Mouse (Mus musculus): ENCODE results near the gene Rfx7. TPM values are rescaled to one million over a fixed set of nuclear protein-coding genes. Genes with fewer than 3 reads are reported as not detected.

Gene Rfx7
- total and polyA plus RNA-seq, 2 experiments from 2014 or later, result 3.1 to 18.9 TPM

DNA sequence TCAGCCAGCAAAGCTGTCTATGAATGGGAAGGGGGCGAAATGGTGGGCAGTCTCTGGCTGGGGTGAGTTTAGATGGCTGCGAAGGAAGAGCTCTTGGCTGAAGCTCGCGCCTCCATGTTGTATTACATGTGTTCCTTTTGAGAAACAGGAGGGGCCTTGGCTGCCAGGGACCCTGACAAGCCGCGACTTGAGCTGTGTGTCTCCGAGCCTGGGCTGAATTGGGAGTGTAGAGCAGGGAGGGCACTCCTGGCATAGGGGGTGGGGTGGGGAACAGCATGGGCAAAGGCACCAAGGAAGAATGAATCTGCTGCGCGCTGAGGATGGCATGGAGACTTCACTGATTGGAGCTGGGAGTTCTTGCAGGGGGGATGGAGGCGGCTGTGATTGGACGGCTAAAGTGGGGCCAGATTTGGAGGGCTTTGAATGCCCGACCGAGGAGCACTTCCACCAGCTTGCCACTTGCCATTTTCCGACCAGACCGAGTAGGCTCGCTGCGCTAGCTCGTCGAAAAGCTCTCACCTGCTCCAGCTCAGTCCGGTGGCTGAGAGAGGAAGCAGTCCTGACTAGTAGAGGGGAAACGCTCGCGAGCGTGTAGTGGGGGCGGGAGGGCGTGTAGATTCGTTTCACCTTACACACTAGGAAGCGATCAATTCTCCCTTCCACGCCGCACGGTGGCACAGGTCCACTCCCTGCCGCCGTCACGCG, 597 bp upstream of the Rfx7 start:
- TF ChIP-seq CTCF (IDR thresholded peaks at IDR 0.05; ENCODE audit: low read depth) (no peak), EP300 (IDR thresholded peaks at IDR 0.05; ENCODE audit: low read depth) (no peak)
- WGBS, result 2% methylated on average over 35 of the region's 35 CpGs
- peak overlapping the region; percentile 97 for H3K27ac ChIP-seq (ENCODE audit: low read depth)

DNA sequence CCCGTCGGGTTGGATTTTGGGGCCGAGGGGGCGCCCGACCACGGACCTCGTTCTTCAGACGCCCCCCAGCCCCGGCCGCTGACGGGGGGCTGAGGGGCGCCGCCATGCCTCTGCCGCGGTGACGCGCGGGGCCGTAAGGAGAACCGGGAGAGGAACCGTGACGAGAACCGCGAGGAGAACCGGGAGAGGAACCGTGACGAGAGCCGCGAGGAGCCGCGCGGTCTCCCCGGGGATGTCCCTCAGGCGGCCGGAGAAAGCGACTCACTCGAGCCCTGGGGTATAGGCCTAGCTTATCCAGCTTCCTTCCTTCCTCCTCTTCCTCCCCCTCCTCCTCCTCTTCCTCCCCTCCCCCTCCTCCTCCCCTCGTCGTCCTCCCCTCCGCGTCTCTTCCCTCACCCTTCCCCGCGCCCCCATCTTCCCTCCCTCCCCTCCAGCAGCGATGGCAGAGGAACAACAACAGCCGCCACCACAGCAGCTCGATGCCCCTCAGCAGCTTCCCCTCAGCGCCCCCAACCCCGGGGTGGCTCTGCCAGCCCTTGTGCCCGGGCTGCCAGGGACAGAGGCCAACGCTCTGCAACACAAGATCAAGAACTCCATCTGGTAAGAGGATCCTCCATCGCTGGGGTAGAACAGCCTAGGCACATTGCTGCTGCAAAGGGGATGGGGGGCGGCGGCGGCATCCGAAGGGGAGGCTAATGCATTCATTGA, 495 bp downstream of the Rfx7 start:
- WGBS, result 1% methylated on average over 54 of the region's 55 CpGs

More for the DNA sequence above, 597 bp upstream of the Rfx7 start:
- peak overlapping the region; percentile 95 for H3K9ac ChIP-seq (replicated peaks; ENCODE audit: low read depth, low read length)
- no peaks in the 10 kb centered on the region for H3K36me3 ChIP-seq (replicated peaks; ENCODE audit: control insufficient read depth, insufficient read depth, low read length)
- H3K9me3 ChIP-seq (replicated peaks; ENCODE audit: control insufficient read depth, low read length), result no peaks in the 10 kb centered on the region
- peak overlapping the region; percentile 88 for H3K4me2 ChIP-seq (ENCODE audit: low read depth, low read length)
- peaks cover 11% of the 10 kb centered on the region; the same call in 1 of the 2 replicates for H3K4me1 ChIP-seq (ENCODE audit: control insufficient read depth, insufficient read depth)
- peak overlapping the region; percentile 84 for H3K4me3 ChIP-seq (ENCODE audit: low read depth, low read length)
- ATAC-seq (ENCODE audit: insufficient read depth, low read depth), result peak; percentile 85
- no peaks in the 10 kb centered on the region for H3K27me3 ChIP-seq (ENCODE audit: control insufficient read depth, insufficient read depth, low read length)
- DNase-seq (ENCODE audit: low spot score), result peak; percentile 91

DNA sequence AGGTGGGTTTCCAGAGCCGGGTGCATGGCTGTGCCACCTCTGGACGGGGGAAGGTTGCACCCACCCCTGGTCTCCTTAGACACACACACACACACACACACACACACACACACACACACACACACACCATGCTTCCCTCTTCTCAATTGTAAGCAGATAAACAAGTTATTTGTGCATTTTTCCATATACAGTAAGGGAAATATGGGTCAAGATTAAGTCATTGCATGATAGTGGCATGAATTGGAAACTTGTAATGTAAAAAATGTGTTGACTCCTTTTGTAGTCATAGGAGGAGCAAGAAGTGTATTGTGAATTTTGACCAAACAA, 1.0 kb downstream of the Rfx7 start:
- TF ChIP-seq EP300 (IDR thresholded peaks at IDR 0.05; ENCODE audit: low read depth), result no peak

More for the DNA sequence above, 495 bp downstream of the Rfx7 start:
- Histone ChIP-seq H3K27ac (ENCODE audit: low read depth) (peak overlapping the region; percentile 97), H3K9me3 (replicated peaks; ENCODE audit: control insufficient read depth, low read length) (no peaks in the 10 kb centered on the region), H3K4me3 (ENCODE audit: low read depth, low read length) (peak overlapping the region; percentile 84), H3K9ac (replicated peaks; ENCODE audit: low read depth, low read length) (peak overlapping the region; percentile 95), H3K4me1 (ENCODE audit: control insufficient read depth, insufficient read depth) (peaks cover 11% of the 10 kb centered on the region; the same call in 1 of the 2 replicates), H3K36me3 (replicated peaks; ENCODE audit: control insufficient read depth, insufficient read depth, low read length) (no peaks in the 10 kb centered on the region), H3K27me3 (ENCODE audit: control insufficient read depth, insufficient read depth, low read length) (no peaks in the 10 kb centered on the region), H3K4me2 (ENCODE audit: low read depth, low read length) (peak overlapping the region; percentile 88)
- DNase-seq (ENCODE audit: low spot score), result peak; percentile 53
- ATAC-seq (ENCODE audit: insufficient read depth, low read depth), result peak; percentile 42
- TF ChIP-seq CTCF (IDR thresholded peaks at IDR 0.05; ENCODE audit: low read depth) (no peak), EP300 (IDR thresholded peaks at IDR 0.05; ENCODE audit: low read depth) (no peak)

DNA sequence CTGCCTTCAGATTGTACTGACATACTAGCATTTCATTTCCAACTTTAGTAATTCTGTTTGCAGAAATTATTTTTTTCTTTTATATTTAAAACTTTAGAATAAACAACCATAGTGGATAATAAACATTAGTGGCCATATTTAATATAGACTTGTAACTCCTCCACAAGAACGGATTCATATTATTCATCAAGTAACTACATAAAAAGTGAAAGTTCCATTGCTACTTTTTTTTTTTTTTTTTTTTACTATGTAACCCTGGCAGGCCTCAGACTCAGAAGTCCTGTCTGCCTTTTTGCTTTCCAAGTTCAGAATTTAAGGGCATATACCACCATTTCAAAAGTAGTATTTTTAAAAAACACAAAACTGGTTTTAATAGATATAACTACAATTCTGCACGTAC, 2.9 kb downstream of the Rfx7 start:
- Histone ChIP-seq H3K9ac (replicated peaks; ENCODE audit: low read depth, low read length) (no peak overlapping the region), H3K27me3 (ENCODE audit: control insufficient read depth, insufficient read depth, low read length) (no peaks in the 10 kb centered on the region), H3K4me3 (ENCODE audit: low read depth, low read length) (no peak overlapping the region), H3K9me3 (replicated peaks; ENCODE audit: control insufficient read depth, low read length) (no peaks in the 10 kb centered on the region), H3K4me1 (ENCODE audit: control insufficient read depth, insufficient read depth) (peaks cover 11% of the 10 kb centered on the region; the same call in 1 of the 2 replicates), H3K27ac (ENCODE audit: low read depth) (no peak overlapping the region), H3K4me2 (ENCODE audit: low read depth, low read length) (no peak overlapping the region; the same call in 1 of the 2 replicates), H3K36me3 (replicated peaks; ENCODE audit: control insufficient read depth, insufficient read depth, low read length) (no peaks in the 10 kb centered on the region)
- DNase-seq (ENCODE audit: low spot score), result no peak
- ATAC-seq (ENCODE audit: insufficient read depth, low read depth), result no peak
- TF ChIP-seq EP300 (IDR thresholded peaks at IDR 0.05; ENCODE audit: low read depth), result no peak
- no peak for TF ChIP-seq CTCF (IDR thresholded peaks at IDR 0.05; ENCODE audit: low read depth)
- 72% methylated on average over 2 of the region's 2 CpGs for WGBS

More for the DNA sequence above, 1.0 kb downstream of the Rfx7 start:
- DNase-seq (ENCODE audit: low spot score), result peak; percentile 16
- H3K4me3 ChIP-seq (ENCODE audit: low read depth, low read length), result peak overlapping the region; percentile 84
- peaks cover 11% of the 10 kb centered on the region; the same call in 1 of the 2 replicates for H3K4me1 ChIP-seq (ENCODE audit: control insufficient read depth, insufficient read depth)
- 0% methylated on average over 2 of the region's 2 CpGs for WGBS
- H3K9me3 ChIP-seq (replicated peaks; ENCODE audit: control insufficient read depth, low read length), result no peaks in the 10 kb centered on the region
- H3K27me3 ChIP-seq (ENCODE audit: control insufficient read depth, insufficient read depth, low read length), result no peaks in the 10 kb centered on the region
- no peak for ATAC-seq (ENCODE audit: insufficient read depth, low read depth)
- peak overlapping the region; percentile 97 for H3K27ac ChIP-seq (ENCODE audit: low read depth)
- H3K36me3 ChIP-seq (replicated peaks; ENCODE audit: control insufficient read depth, insufficient read depth, low read length), result no peaks in the 10 kb centered on the region
- H3K4me2 ChIP-seq (ENCODE audit: low read depth, low read length), result peak overlapping the region; percentile 88
- peak overlapping the region; percentile 95 for H3K9ac ChIP-seq (replicated peaks; ENCODE audit: low read depth, low read length)

DNA sequence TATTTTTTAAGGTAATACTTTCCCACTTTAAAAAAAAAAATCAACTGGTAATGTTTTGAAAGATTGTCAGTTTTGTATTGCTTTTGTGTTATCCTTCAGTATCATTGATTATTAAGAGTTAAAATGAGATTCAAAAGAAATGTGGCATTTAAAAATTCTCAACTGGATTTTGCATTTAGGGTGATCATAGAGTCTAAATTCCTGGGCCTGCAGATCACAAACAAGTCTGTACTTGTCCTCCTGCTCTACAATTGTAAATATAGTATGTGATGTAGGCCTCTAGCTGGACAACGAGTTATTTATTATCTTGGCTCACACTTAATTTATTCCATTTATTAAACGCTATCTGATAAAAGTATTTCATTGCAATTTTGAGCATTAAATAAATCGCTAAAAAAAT, 3.4 kb downstream of the Rfx7 start:
- DNase-seq (ENCODE audit: low spot score), result peak; percentile 15
- Histone ChIP-seq H3K4me3 (ENCODE audit: low read depth, low read length) (no peak overlapping the region), H3K4me2 (ENCODE audit: low read depth, low read length) (no peak overlapping the region), H3K9ac (replicated peaks; ENCODE audit: low read depth, low read length) (no peak overlapping the region), H3K27ac (ENCODE audit: low read depth) (no peak overlapping the region), H3K9me3 (replicated peaks; ENCODE audit: control insufficient read depth, low read length) (no peaks in the 10 kb centered on the region), H3K27me3 (ENCODE audit: control insufficient read depth, insufficient read depth, low read length) (no peaks in the 10 kb centered on the region), H3K36me3 (replicated peaks; ENCODE audit: control insufficient read depth, insufficient read depth, low read length) (no peaks in the 10 kb centered on the region), H3K4me1 (ENCODE audit: control insufficient read depth, insufficient read depth) (peaks cover 11% of the 10 kb centered on the region; the same call in 1 of the 2 replicates)
- no peak for ATAC-seq (ENCODE audit: insufficient read depth, low read depth)
- TF ChIP-seq CTCF (IDR thresholded peaks at IDR 0.05; ENCODE audit: low read depth) (no peak), EP300 (IDR thresholded peaks at IDR 0.05; ENCODE audit: low read depth) (no peak)
- 55% methylated on average over 3 of the region's 3 CpGs for WGBS
